Mouse (Mus musculus) hindbrain, embryonic 12.5 days (tissue): Measurements from ENCODE around the gene Ube2j2. TPM values are rescaled to one million over a fixed set of nuclear protein-coding genes. Genes with fewer than 3 reads are reported as not detected.

Experiments
- ATAC-seq: fragments of 200-750 bp; cut with Nextera tagmentation; 2 replicates; pipeline ENCODE4 v1.8.0; 2017; ENCODE audit warnings: moderate TSS enrichment; ENCODE audit not compliant: low FRiP score
- H3K27ac ChIP-seq: fragments of 300-500 bp; sonication (generic); 2 replicates; pipeline ENCODE4 v1.5.1; 2016; ENCODE audit warnings: mild to moderate bottlenecking
- H3K27me3 ChIP-seq: fragments of 300-500 bp; sonication (generic); 2 replicates; pipeline ENCODE4 v1.6.1; 2016; ENCODE audit warnings: mild to moderate bottlenecking
- H3K36me3 ChIP-seq: fragments of 300-500 bp; sonication (generic); 2 replicates; pipeline ENCODE4 v1.6.1; 2016; ENCODE audit warnings: mild to moderate bottlenecking
- H3K4me1 ChIP-seq: fragments of 300-500 bp; sonication (generic); 2 replicates; pipeline ENCODE4 v1.6.1; 2016
- H3K4me2 ChIP-seq: fragments of 300-500 bp; sonication (generic); replicated peaks from 2 replicates; pipeline ENCODE4 v1.6.1; 2016; ENCODE audit warnings: mild to moderate bottlenecking
- H3K4me3 ChIP-seq: fragments of 300-500 bp; sonication (generic); 2 replicates; pipeline ENCODE4 v1.5.1; 2016; ENCODE audit warnings: mild to moderate bottlenecking
- H3K9ac ChIP-seq: fragments of 300-500 bp; sonication (generic); 2 replicates; pipeline ENCODE4 v1.6.1; 2016; ENCODE audit warnings: mild to moderate bottlenecking, moderate library complexity
- H3K9me3 ChIP-seq: fragments of 300-500 bp; sonication (generic); replicated peaks from 2 replicates; pipeline ENCODE4 v1.6.1; 2016; ENCODE audit warnings: mild to moderate bottlenecking
- WGBS: fragments of 180-500 bp; shearing (Covaris S2); methylation state at CpG from one replicate; pipeline ENCODE4 v1.1.7; 2016; 5-methylcytosine and 5-hydroxymethylcytosine counted together
- polyA plus RNA-seq: library from polyadenylated mRNA; unstranded; fragments of >200 nt; fragmentation: Nextera tagmentation; extraction: Ambion mirVana; gene quantifications from 2 replicates; pipeline ENCODE4 v1.2.1, GENCODE M21; 2016

Ube2j2 gene
- polyA plus RNA-seq = 149 and 150 TPM in 2 replicates

DNA sequence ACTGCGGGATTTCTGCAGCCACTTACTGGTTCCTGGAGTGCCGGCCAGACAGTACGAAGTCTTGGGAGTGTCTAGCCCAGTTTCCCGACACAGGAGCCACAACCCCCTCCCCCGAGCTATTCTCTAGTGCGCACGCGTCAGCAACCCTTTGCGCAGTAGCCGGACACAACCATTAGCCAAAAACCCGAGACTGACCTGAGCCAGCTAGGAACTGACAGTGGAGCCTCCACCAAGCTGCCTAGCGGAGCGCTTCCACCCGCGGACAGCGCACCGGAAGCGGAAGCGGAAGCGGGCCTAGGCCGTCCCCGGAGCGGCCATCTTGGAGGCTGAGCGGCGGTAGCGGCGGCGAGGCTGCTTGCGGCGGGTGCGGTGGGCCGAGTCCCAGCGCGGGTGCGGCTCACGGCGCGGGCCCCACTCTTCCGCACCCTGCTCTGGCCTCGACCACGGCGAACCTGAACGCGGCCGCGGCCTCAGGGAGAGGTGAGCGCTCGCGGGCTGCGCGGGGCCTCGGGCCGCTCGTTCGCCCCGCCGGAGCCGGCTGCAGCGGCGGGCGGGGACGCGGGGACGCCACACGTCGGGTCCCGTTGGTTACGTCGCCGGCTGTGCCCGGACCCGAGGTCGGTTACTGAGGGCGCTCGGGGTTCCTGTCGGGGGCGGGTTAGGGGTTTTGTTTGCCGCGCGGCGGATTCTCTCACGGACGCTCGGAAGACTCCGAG, at the start of gene Ube2j2:
Gene Ube2j2 (plus strand): TSS at position 298 of the 716 bp plus-strand sequence.
- WGBS = under 1% methylated on average over 61 of the region's 85 CpGs
- peak; percentile 98 for ATAC-seq

DNA sequence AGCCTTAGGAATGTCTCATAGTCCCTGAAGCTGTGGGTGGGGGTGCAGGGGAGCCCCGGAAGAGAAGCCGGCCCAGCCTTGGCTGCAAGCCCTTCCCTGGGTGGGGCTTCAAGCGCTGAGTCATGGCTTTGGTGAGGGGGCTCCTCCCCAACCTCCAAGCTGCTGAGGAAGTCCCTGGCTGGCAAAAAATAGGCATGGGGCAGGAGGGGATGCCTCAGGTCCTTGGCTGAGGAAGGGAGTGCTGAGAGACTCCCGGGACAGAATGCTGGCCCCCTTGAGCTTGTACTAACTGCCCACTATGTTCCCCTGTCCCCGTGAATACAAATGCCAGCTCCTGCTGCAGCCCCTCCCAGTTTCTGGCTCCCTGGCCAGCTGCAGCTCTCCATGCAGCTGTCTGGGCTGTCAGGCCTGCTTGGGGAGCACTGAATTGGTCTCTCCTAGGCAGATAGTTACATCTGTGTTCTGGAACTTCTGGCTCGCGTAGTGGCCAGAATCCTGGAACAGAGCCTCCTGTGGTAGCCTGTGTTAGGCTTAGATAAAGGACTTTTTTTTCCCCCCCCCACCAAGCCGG, 49.2 kb upstream of the Ube2j2 start:
- Histone ChIP-seq H3K36me3 (peaks cover 33% of the 10 kb centered on the region), H3K27me3 (no peaks in the 10 kb centered on the region), H3K4me2 (peak overlapping the region; percentile 98), H3K27ac (peak overlapping the region; percentile 35; the same call in 1 of the 2 replicates), H3K9me3 (no peaks in the 10 kb centered on the region), H3K9ac (peak overlapping the region; percentile 54), H3K4me1 (peaks cover 40% of the 10 kb centered on the region), H3K4me3 (peak overlapping the region; percentile 95)
- no peak for ATAC-seq
- WGBS = 39% methylated on average over 8 of the region's 8 CpGs

More for the DNA sequence above, at the start of gene Ube2j2:
- H3K9me3 ChIP-seq = no peaks in the 10 kb centered on the region
- H3K27ac ChIP-seq = peak within 1 kb of the TSS; percentile 88
- peaks cover 17% of the 10 kb centered on the region for H3K4me1 ChIP-seq
- H3K9ac ChIP-seq = peak within 1 kb of the TSS; percentile 91
- H3K36me3 ChIP-seq = peaks cover 18% of the 10 kb centered on the region
- H3K27me3 ChIP-seq = no peaks in the 10 kb centered on the region; the same call in 1 of the 2 replicates
- H3K4me3 ChIP-seq = peak within 1 kb of the TSS; percentile 92
- H3K4me2 ChIP-seq = peak within 1 kb of the TSS; percentile 95

DNA sequence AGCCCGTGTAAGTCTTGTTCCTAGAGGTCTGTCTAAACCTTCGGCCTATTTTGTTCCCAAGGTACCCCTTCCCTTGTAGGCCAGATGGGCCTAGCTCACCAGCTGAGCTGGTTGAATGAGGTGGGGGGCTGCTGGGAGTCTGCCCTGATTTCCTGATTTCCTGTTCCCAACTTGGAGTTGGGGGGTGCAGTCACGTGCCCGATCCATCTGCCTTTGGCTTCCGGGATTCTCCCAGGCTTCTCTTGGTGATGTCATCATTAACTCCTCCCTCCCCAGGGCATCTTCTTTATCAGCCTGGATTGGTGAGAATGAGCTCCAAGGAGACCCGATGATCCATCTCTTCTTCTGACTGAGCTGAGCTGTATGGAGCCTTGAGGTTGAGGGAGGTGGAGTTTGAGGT, 48.4 kb upstream of the Ube2j2 start:
- H3K4me1 ChIP-seq = peaks cover 39% of the 10 kb centered on the region
- no peaks in the 10 kb centered on the region for H3K27me3 ChIP-seq
- H3K9me3 ChIP-seq = no peaks in the 10 kb centered on the region
- H3K36me3 ChIP-seq = peaks cover 41% of the 10 kb centered on the region
- H3K4me2 ChIP-seq = peak overlapping the region; percentile 98
- peak overlapping the region; percentile 54; the same call in 1 of the 2 replicates for H3K9ac ChIP-seq
- peak overlapping the region; percentile 35; the same call in 1 of the 2 replicates for H3K27ac ChIP-seq
- WGBS = 45% methylated on average over 6 of the region's 6 CpGs
- ATAC-seq = no peak
- H3K4me3 ChIP-seq = peak overlapping the region; percentile 95

DNA sequence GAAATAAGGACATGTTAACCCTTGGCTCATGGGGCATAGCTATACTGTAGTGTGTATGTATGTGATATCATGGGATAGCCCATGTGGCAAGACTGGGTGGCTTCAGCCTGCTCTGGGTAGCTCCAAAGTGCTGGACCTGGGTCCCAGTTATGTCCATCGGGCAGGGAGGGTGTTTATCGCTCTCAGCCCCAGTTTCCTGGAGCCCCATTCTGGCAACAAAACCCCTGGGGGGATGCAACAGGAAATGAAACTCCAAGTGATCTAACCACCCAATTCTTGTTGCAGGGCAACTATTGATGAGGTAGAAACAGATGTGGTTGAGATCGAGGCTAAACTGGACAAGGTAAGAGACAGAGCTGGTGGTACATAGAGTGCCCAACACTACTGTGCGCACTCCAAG, 47.8 kb upstream of the Ube2j2 start:
- 96% methylated on average over 4 of the region's 4 CpGs for WGBS
- ATAC-seq = no peak
- H3K36me3 ChIP-seq = peaks cover 47% of the 10 kb centered on the region
- H3K4me1 ChIP-seq = peaks cover 33% of the 10 kb centered on the region
- H3K9me3 ChIP-seq = no peaks in the 10 kb centered on the region
- no peak overlapping the region for H3K4me3 ChIP-seq
- H3K4me2 ChIP-seq = peak overlapping the region; percentile 98; the same call in 1 of the 2 replicates
- H3K27me3 ChIP-seq = no peaks in the 10 kb centered on the region
- no peak overlapping the region for H3K27ac ChIP-seq
- no peak overlapping the region for H3K9ac ChIP-seq

DNA sequence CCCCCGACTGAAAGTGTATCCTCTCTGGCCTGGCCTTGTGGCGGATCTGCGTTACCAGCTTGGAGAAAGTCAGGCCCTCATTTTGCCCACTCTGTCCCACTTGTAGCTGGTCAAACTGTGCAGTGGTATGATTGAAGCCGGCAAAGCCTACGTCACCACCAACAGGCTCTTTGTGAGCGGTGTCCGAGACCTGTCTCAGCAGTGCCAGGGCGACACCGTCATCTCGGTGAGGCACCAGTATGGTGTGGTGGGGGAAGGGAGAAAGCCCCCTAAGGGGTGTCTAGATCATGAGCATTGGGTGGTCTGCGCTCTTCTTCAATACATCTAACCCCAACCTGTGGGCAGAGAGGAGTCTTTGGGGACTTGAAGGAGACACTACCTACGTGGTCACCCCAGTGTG, 47.2 kb upstream of the Ube2j2 start:
- Histone ChIP-seq H3K36me3 (peaks cover 53% of the 10 kb centered on the region), H3K4me2 (no peak overlapping the region), H3K9me3 (no peaks in the 10 kb centered on the region), H3K9ac (no peak overlapping the region), H3K27me3 (no peaks in the 10 kb centered on the region), H3K4me1 (peaks cover 32% of the 10 kb centered on the region), H3K4me3 (no peak overlapping the region), H3K27ac (no peak overlapping the region)
- no peak for ATAC-seq
- 95% methylated on average over 12 of the region's 12 CpGs for WGBS

DNA sequence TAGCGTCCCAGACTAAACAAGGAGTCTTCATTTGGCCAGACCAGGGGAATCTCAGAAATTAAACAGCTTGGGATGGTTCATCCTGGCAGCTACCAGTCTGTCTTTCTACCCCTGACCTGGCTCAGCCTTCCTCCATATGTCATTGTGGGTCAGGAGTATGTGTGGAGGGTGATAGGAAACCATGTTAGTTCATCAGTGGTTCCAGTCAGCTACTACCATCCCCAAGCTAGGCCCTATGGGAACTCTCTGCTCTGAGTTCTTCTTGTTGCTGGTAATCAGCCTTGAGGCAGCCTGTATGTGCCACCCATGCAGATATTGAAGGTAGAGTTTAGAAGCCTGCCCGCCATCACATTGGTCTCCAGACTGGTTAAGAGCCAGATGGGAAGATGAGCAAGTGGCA, 45.3 kb upstream of the Ube2j2 start:
- WGBS = 93% methylated on average over 2 of the region's 2 CpGs
- ATAC-seq = no peak
- Histone ChIP-seq H3K36me3 (peaks cover 72% of the 10 kb centered on the region), H3K9ac (no peak overlapping the region), H3K4me2 (no peak overlapping the region), H3K4me1 (peaks cover 25% of the 10 kb centered on the region), H3K9me3 (no peaks in the 10 kb centered on the region), H3K27me3 (no peaks in the 10 kb centered on the region), H3K27ac (no peak overlapping the region), H3K4me3 (no peak overlapping the region)

DNA sequence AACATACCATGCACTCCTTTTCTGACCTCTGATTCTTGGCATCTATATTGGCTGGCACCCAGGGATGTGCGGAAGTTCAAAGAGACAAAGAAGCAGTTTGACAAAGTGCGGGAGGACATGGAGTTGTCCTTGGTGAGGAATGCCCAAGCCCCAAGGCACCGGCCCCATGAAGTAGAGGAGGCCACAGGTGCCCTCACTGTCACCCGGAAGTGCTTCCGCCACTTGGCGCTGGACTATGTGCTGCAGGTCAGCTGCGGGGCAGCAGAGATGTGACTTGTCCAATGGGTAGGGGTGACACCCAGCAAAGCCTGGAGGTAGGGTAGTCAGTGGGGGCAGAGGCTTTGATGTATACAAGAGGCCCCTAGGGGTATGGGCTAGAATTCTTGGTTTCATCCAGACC, 44.3 kb upstream of the Ube2j2 start:
- H3K36me3 ChIP-seq = peaks cover 82% of the 10 kb centered on the region
- peaks cover 15% of the 10 kb centered on the region for H3K4me1 ChIP-seq
- H3K4me2 ChIP-seq = no peak overlapping the region
- no peak for ATAC-seq
- H3K4me3 ChIP-seq = no peak overlapping the region
- H3K9ac ChIP-seq = no peak overlapping the region
- H3K9me3 ChIP-seq = no peaks in the 10 kb centered on the region
- no peaks in the 10 kb centered on the region for H3K27me3 ChIP-seq
- 97% methylated on average over 7 of the region's 7 CpGs for WGBS
- H3K27ac ChIP-seq = no peak overlapping the region

DNA sequence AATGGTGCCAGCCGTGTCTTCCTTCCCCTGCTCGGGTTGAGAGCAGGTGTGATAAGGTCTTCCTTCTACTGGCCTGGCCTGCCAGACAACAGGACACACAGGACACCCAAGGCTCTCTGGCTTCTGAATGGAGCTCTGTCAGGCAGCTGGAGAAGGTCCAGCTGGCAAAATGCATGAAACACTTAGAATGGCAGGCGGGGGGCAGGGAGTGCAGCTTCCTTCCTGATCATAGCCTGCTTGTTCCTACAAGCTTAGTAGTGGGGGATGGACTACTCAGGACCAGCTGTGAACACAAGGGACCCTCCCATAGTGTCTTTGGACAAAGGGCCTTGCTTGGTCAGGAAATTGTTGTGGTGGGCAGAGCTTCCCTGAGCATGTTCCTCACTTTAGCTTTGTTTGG, 42.4 kb upstream of the Ube2j2 start:
- Histone ChIP-seq H3K4me3 (no peak overlapping the region), H3K4me2 (no peak overlapping the region), H3K36me3 (peaks cover 94% of the 10 kb centered on the region), H3K27me3 (no peaks in the 10 kb centered on the region), H3K27ac (no peak overlapping the region), H3K9ac (no peak overlapping the region), H3K4me1 (no peaks in the 10 kb centered on the region), H3K9me3 (no peaks in the 10 kb centered on the region)
- 86% methylated on average over 3 of the region's 3 CpGs for WGBS
- ATAC-seq = no peak

DNA sequence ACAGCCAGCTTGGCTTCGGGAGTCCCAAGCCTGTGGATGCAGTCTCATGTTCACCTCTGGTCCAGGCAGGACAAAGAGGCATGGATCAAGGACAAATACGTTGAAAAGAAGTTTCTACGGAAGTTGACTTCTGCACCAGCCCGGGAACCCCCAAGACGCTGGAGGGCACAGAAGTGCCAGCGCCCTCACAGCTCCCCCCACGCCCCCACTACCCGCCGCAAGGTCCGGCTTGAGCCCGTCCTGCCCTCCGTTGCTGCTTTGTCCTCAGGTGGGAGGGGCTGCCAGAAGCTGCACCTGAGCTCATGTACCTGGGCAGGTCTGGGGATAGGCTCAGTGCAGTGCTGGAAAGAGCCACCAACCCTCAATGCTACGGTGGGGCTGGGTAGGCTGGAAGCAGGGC, 40.4 kb upstream of the Ube2j2 start:
- Histone ChIP-seq H3K9me3 (no peaks in the 10 kb centered on the region), H3K4me1 (no peaks in the 10 kb centered on the region), H3K9ac (no peak overlapping the region), H3K36me3 (peaks cover 91% of the 10 kb centered on the region), H3K4me3 (no peak overlapping the region), H3K4me2 (no peak overlapping the region), H3K27ac (no peak overlapping the region), H3K27me3 (no peaks in the 10 kb centered on the region)
- ATAC-seq = no peak
- 96% methylated on average over 13 of the region's 13 CpGs for WGBS

DNA sequence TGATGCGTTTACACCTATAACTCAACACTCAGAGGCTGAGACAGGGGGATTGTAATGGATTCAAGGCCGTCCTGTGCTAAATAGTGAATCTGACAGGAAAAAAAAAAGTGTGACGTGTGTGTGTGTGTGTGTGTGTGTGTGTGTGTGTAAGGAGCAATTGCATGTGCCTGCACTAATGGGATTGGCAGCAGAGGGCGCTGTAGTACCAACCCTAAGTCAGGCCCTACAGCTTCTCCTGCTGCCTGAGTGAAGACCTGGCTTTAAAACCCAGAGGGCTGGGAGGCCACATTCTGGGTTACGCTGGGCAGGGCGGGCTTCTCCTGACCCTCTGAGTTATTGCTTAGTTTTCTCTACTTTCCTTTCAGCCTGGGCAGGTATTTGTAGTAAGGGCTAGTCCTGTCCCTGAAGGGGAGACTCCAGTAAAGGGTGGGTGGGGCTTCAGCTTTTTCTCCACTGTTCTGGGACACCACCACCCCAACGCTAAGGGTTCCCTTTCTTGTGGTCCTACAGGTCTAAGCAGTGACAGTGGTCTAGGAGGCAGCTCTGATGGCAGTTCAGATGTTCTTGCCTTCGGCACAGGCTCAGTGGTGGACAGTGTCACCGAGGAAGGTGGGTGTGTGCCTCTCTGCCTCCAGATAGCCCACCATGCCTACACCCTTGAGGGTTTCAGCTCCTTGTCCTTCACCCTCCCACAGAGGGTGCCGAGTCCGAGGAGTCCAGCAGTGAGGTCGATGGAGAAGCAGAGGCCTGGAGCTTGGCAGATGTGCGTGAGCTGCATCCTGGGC, 39.1 kb upstream of the Ube2j2 start:
- H3K4me1 ChIP-seq = no peaks in the 10 kb centered on the region
- no peak overlapping the region for H3K27ac ChIP-seq
- no peaks in the 10 kb centered on the region for H3K9me3 ChIP-seq
- H3K27me3 ChIP-seq = no peaks in the 10 kb centered on the region
- WGBS = 91% methylated on average over 13 of the region's 13 CpGs
- ATAC-seq = no peak
- no peak overlapping the region for H3K4me3 ChIP-seq
- H3K4me2 ChIP-seq = no peak overlapping the region
- H3K9ac ChIP-seq = no peak overlapping the region
- H3K36me3 ChIP-seq = peaks cover 79% of the 10 kb centered on the region

DNA sequence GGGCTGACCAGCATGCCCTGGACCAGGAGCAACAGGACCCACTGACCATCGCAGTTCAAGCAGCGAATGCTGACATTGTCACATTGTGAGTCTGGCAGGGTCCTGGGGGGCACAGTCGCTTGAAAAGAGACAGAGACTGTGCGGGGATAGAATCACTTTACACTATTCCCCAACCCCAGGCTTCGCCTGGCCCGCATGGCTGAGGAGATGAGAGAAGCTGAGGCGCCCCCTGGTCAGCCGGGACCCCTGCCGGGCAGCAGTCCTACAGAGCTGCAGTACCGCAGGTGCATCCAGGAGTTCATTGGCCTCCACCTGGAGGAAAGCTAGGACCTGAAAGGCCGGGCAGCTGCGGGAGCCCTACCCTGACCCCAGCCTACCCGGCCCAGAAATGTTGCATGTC, 38.0 kb upstream of the Ube2j2 start:
- Histone ChIP-seq H3K4me1 (no peaks in the 10 kb centered on the region), H3K4me3 (no peak overlapping the region), H3K9ac (no peak overlapping the region), H3K9me3 (no peaks in the 10 kb centered on the region), H3K4me2 (no peak overlapping the region), H3K36me3 (peaks cover 67% of the 10 kb centered on the region), H3K27me3 (no peaks in the 10 kb centered on the region), H3K27ac (no peak overlapping the region)
- ATAC-seq = no peak
- 89% methylated on average over 13 of the region's 13 CpGs for WGBS

DNA sequence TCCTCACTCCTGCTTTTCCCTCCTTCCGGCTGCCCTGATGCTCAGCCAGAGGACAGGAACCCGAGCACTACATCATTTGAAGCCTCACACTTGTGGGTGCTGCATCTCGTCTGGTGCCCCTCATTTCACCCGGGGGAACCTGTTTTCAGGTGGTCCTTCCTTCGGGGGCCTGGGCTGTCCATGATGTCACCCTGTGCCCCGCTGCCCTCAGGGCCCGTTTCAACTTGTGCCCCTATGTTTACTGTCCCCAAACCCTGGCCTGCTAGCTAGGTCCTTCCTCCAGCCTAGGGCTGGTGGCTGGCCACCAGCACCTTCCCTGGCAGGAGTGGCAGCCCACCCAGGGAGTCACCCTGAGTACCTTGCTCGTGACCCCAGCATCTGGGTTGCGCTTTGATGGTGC, 37.5 kb upstream of the Ube2j2 start:
- Histone ChIP-seq H3K4me1 (no peaks in the 10 kb centered on the region), H3K4me3 (no peak overlapping the region), H3K4me2 (no peak overlapping the region), H3K27ac (no peak overlapping the region), H3K9ac (no peak overlapping the region), H3K27me3 (no peaks in the 10 kb centered on the region), H3K36me3 (peaks cover 62% of the 10 kb centered on the region), H3K9me3 (no peaks in the 10 kb centered on the region)
- ATAC-seq = no peak
- WGBS = 84% methylated on average over 9 of the region's 9 CpGs
